Mouse (Mus musculus): ENCODE results near the gene Ccdc142.

Ccdc142 gene

DNA sequence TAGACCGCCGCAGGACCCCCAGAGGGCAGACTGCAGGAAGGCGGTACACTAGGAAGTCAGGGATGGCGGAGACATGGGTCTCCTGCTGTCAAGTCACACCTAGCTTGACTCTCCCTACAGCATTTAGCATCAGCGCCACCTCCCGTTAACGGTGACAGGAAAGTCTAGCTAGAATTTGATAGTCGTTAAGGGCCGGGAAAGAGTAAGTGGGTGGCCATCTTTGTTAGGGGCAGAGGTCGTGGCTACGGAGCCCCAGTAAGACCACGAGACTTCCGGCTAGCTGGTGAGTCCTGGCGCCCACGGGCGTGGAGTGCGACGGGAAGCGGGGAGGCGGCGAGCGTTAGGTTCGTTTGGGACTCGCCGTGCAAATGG, at the start of gene Ccdc142, which contains the start of gene Gm42688:
Gene Ccdc142 (plus strand): TSS at position 286 of the 372 bp plus-strand sequence.
Gene Gm42688 (plus strand): TSS at position 302 of the 372 bp plus-strand sequence.
- DNase-seq: peak; percentile 87

DNA sequence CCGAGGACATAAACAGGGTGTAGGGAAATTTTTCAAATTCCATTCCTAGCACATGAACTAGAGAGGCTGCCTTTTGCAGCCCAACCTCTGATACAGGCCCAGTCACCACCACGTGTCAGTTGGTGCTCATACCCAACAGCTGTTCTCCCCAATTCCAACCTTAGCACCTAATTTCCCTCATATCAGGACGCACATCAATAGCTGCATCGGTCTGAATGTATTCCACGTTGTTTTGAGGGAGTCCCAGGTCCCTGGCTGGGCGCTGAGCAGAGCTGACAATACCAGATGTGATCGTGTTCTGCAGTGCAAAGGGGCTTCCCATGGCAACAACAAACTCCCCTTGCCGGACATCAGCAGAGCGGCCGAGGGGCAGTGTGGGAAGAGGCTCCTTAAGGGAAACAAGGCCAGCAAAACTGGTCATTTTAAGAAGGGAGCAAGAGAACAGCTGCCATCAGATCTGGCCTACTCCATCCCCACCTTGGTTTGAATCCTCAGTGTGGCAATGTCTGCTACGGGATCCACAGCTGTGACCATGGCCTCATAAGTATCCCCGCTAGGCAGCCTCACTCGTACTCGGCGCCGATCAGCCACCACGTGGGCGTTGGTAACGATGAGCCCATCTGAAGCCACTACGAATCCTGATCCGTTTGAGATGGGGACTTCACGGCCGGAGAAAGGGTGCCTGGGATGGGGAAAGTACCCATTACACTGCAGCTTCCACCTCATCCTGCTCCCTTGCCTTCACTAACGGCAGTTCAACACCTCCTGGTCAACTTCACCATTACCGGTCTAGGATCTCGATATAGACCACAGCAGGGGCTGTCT, 48.1 kb upstream of the Ccdc142 start:
- peak; percentile 38 for DNase-seq

DNA sequence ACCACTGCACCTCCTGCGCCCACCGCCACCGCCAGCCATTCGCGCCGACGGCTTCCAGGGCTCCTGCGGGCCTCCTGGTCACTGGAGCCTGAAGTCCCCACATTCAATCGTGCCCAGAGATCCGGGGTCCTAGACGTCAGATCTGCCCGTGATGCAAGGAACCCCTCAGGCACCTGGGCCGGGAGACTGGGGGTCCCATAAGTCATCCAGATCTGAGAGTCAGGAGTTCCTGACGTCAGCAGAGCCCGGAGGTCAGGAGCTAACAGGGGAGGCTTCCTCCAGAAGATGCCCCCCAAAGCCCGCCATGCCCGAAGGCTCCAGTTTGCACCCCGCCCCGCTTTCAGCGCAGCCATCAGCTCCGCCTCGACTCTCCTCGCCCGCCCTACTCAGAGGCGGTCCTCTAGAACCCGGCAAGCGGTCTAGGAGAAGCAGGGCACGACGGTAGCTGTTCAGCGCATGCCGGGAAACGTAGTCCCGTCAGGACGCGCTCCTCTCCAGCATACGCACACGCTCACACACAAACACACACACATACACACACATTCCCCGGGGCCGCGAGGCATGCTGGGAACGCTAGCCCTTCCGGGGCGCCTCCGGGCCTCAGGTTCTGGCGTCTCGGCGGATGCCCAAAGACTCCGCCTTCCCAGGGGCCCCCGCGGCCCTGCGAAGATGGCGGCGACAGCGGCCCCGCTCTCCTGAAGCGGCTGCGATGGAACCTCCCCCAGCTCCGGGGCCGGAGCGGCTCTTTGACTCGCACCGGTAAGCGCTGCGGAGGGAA, 47.1 kb upstream of the Ccdc142 start, which contains the start of gene Aup1:
Gene Aup1 (plus strand): TSS at position 448 of the 778 bp plus-strand sequence.
- DNase-seq: peak; percentile 97

DNA sequence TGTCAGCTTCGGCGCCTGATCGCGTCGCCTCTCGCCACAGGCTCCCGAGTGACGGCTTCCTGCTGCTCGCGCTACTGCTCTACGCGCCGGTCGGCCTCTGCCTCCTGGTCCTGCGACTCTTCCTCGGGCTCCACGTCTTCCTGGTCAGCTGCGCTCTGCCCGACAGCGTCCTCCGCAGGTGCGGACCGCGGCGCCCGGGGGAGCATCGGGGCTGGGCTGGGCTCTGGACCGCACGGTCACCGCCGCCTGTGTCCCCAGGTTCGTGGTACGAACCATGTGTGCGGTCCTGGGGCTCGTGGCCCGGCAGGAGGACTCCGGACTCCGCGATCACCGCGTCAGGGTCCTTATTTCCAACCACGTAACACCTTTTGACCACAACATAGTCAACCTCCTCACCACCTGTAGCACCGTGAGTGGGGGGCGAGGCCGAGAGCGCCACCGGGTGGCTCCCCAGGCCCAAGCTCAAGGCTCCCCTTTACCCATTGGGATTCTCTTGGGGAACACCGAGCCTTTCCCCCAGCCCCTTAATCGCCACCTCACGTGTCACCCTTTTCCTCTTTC, 46.5 kb upstream of the Ccdc142 start, which contains the start of gene Htra2:
Gene Htra2 (minus strand): TSS at position 403 of the 561 bp plus-strand sequence.
- no peak for DNase-seq

DNA sequence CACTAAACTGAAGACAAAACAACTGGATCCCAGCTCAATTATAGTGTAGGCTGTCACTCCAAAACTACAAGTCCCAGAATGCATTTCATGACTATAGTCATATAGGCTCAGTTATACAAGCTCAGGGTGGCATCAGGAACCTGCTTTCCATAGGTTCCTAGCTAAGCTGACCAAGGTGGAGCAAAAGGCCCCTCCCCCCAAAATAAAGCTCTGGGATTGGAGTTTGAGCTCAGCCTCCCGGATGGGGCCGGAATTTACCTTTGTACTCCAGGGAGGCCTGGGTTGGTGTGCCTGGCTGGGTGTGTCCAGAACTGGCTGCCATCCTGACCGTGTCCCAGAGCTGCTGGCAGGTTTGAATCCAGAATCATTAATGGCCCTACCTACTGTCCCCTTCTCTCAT, 43.6 kb upstream of the Ccdc142 start, which contains the start of gene Dqx1:
Gene Dqx1 (plus strand): TSS at position 55 of the 400 bp plus-strand sequence.
- peak; percentile 36 for DNase-seq

DNA sequence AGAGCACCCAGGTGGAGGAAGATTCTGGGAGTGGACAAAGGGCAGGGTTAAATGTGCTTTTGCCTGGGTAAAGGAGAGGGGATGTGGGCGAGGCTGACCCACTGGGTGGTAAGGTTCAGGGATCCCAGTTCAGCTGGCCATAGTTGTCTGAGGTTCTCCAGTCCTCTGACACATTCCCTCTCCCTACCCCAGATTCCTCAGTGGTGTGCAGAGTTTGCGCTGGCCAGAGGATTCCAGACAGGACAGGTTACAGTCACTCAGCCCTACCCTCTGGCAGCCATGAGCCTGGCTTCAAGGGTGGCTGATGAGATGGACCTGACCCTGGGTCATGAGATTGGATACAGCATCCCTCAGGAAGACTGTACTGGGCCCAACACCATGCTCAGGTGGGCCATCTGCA, 42.7 kb upstream of the Ccdc142 start:
- DNase-seq: no peak

DNA sequence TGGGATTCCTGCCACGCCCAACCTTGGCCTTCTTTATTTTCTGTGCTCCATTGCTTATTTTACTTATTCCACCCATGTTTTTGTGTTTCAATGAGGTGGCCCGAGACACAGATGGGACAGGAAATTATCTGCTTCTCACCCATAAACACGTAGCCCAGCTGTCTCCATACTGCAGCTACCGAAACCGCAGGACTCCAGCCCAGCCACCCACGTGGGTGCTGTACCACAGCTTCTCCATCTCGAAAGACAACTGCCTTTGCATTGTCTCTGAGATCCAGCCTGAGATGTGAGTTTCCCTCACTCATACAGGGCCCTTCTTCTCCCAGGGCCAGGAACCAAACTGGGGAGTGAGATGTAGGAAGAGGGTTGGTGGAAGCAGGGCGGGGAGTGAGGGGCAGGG, 35.4 kb upstream of the Ccdc142 start:
- DNase-seq: no peak

DNA sequence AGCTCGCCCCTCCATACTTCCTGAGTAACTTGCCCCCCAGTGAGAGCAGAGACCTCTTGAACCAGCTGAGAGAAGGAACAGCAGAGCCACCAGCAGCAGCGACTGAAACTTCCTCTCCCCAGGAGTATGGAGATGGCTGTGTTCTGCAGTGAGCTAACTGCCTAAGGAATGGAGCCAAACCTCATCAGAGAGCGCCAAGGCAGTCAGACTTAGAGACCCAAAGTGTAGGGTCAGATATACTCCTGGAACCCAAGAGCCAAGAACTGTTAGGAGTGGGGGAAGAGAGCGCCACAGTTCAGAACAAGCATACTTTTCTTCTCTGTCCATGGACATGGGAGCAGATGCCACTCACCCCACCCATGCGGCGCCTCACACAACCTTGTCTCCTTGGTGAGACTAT, 35.0 kb upstream of the Ccdc142 start:
- no peak for DNase-seq

DNA sequence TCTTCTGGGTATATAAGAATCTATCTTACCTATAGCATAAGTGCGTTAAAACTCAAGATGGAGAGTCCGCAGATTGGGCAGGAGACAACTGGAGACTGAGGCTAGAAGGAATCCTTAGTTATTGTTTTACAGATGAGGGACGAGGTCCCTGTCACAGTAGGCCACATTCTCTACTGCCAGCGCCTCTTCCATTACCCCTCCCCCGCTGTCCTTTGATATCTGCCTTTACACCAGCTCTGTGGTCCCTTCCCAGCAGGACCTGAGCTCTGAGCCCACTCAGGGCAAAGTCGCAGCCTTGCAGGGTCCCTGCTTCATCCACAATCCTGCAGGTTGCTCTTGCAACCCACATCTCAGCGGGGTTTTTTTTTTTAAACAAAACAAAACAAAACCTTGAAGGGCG, 33.2 kb upstream of the Ccdc142 start:
- no peak for DNase-seq

DNA sequence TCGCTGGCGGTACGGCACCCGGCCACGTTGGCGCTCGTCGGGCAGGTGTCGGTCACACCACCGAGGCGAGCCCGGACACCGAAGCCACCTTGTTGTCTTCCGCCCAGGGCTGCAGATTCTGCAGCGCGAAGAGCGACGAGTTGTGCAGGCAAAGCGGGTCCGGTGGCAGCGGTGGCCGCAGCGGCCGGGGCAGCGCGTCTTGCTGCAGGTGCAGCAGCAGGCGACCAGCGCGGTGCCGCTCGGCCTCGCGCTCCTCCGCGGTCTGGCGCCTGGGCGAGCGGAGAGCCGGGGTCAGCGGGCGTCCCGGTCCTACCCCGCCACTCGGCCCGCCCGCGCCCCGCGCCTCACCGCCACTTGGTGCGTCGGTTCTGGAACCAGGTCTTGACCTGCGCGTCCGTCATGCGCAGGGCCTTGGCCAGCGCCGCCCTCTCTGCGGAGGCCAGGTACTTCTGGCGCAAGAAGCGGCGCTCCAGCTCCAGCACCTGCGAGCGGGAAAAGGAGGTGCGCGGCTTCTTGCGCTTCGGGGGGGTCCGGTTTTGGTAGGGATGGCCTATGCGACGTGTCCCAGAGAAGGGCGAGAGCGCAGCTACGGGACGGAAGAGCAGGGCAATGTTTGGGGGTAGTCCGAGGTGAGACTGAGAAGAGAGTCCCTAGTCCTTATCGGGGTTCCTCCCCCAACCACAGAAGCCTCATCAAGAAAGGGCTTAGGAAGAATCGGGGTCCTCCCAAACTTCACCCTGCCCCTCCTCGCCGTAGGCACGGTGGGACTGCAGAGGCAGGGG, 32.5 kb upstream of the Ccdc142 start:
- no peak for DNase-seq

DNA sequence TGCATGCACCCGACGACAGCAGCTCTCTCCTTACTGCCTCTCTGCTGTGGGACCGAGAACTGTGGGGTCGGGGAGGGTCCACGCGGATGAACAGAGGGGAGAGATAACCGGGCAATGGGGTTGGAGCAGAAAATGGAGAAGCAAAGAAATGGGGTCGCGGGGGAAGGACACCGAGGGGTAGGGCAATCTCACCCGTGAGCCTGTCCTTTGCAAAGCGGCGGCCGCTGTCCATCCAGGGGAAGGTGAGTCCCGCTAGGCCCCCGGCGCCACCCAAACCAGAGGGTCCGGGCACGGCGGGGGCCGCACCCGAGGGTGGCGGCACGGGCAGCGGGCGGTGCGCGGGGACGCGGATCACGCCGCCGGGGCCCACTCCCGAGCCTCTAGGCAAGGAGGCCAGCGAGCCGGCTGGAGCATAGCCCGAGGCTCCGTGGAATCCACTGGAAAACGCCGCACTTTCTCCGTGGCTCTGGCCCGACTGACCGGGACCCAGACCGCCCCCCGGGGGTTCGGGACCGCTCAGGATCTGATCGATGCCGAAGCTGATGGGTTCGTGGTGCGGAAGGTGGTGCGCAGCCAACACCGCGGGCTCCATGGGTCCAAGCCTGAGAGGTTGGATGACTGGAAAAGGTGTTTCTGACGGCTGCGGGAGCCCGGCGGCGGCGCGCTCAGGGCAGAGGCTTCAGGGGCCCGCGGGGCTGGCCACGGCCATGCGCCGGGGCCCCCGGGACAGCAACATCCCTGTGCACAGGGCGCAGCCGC, 31.7 kb upstream of the Ccdc142 start:
- no peak for DNase-seq

DNA sequence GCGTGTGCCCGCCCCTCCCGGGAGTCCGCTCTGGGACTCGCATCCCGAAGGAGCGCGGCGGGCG, 31.3 kb upstream of the Ccdc142 start, which contains the start of gene Tlx2:
Gene Tlx2 (minus strand): TSS at position 47 of the 64 bp plus-strand sequence.
- DNase-seq: no peak

DNA sequence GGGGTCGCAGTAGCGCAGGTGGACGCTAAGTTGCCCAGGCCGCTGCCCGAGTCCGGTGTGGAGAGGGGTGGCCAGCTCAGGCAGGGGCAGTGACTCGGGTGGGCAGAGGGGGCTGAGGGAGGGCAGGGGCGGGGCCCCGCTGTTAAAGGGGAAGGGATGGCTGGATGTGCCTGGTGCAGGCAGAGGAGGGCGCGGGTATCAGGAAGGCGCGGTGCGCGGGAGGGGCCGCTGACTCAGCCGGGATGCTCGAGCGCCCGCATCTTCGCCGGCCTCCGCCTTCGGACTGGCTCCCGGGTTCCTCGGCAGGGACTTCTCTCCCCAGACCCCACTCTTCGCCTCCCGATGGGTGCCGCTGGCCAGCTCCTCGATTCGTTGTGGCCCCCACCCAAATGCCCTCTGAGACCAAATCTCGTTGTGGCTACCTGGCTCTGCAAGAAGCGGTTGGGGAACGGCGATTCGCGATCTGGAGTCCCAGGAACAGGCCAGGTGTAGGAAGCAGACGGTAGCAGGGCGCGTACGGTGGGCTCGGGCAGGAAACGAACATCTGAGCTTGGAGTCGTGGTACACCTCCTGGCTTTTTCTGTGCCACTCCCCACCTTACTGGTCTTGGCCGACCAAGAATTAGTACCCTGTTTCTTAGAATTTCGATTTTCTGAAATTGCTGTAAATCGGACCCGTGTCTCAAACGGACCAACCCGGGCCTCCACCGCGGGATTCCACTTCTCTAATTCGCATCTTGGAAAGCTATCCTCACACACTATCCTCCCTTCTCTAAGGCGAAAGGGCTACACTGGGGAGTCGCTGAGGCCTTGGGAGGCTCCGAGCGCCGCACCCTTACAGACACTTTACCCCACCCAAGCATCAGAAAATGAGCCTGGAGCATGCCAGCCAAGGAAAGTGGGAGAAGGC, 30.8 kb upstream of the Ccdc142 start:
- DNase-seq: peak; percentile 48

DNA sequence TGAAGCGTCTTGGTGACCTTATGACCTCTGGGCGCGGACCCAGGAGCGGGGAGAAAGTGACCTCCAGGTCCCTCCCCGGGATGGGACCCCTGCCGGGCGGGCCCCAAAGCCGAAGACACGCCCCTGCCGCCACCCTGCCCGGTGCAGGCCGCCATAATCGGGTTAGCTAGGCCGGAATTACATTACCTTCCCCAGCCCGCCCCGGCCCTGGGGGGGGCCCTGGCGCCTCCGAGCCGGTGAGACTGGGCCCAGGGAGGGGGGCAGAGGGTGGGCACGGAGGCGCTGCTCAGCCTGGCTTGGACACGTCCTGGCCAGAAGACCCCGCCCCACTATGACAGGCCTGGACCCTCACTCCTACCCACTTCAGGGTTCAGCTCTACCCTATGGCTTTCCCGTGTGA, 30.2 kb upstream of the Ccdc142 start:
- DNase-seq: no peak

DNA sequence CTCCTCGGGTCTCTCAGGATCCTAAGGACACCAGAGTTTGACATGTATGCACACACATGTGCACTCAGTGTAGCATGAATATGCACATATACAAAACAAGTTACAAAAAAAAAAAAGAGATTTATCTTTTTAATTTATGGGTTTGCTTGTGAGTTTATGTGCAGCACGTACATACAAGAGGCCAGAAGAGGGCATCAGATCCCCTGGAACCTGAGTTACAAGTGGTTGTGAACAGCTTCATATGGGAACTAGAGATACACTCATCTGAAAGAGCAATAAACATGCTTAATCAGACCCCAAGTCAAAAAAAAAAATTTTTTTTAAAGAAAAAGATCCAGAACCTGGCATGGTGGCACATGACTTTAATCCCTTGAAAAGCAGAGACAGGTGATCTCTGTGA, 26.4 kb upstream of the Ccdc142 start:
- DNase-seq: no peak

DNA sequence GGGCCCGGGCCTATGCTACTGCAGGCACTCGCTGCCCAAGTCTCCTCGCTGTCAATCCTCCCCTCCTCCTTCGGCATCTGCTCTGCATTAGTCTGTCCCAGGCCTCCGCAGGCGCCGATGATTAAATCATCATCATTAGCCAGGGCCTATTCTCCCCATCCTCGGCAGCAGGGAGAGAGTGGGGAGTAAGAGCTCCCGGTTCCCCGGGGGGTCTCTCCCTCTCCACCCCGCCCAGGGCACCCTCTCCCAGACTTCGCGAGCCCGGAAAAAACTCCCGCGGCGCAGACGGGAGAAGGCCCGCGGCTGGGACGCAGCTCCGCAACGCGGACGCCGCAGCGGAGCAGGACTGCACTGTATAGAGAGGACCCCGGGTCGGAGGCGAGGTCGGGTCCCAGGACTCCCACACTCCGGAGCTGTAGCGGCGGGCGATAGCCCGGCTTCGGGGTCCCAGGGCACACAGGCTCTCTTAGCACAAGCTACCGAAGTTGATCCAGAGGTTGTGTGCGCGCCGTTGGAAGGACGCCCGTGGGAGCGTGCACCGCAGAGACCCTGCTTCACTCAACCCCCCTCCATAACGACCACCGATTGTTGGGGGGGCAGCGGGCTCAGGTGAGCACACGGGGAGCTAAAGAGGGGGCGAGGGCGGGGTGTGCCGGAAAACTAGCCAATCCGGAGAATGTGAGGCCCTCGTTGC, 23.6 kb upstream of the Ccdc142 start, which contains the start of gene Pcgf1:
Gene Pcgf1 (plus strand): TSS at position 240 of the 694 bp plus-strand sequence.
- no peak for DNase-seq

DNA sequence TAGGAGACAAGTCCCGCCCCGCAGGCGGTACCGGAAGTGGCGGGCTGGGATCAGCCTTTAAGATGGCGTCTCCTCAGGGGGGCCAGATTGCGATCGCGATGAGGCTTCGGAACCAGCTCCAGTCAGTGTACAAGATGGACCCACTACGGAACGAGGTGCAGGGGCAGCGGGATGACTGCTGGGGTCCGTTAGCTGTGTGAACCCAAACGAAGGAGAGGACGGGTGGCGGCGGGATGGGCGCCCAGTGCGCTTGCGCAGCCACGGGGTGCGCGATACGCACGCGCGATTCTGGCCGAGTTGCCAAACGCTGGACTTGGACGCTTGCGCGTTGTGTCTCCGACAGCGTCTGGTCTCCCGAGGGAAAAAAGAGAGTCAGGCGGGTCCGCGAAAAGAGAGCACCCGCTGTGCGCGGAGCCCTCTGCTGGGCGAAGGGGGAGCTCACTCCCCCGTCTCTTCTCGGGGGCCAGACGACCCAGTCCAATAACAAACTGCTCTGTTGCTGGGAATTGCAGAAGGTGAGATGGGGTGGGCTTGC, 23.0 kb upstream of the Ccdc142 start:
- DNase-seq: peak; percentile 98

DNA sequence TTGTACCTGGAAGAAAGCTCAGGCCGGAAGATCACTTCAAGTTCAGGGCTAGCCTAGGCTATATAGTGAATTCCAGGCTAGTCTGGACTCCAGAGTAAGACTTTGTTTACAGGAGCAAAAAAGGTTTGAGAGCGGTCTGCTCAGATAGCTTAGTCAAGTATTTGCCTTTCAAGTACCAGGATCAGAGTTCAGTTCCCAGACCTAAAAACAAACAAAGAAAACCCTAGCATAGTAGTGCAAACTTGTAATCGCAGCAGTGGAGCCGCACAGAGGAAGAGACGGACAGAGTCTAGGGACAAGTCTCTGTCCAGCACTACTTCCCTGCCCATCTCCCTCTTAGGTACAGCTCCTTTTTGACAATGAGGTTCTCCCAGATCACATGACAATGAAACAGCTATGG, 21.2 kb upstream of the Ccdc142 start:
- DNase-seq: no peak

DNA sequence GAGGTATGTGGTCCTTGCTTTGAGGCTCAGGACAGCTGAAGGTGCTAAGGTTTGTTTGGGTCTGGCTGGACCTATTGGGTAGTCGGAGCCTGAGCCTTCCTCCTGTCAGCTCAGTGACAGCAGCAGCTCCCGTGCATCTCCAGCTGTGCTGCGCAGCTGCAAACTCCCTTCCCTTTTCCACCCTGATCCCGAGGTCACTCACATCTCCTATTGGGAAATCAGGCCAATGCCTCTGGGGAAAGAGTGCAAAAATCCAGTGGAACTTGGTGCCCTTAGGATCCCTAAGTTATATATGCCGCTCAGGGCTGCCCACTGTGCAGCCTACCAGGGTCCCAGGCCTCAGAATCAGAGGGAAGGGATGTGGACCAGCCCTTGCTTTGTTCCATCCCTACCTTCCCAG, 17.9 kb upstream of the Ccdc142 start:
- no peak for DNase-seq

DNA sequence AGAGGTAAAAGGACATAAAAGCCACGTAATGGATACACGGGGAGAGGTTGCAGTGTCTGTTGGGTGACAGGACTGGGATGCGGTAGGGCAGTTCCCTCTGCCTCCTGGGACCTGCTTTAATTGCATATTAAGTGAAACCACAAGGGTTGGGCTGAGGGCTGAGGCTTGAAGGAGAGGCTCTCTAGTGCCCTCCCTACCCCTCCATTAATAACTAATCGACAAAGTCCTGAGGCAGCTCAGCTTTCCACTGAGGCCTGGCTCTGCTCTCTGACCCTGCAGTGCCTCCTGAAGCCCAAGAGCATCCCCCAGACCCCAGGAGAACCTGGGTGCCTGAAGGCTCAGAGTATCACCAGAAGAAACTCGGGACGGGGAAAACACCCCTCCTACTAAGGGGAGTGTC, 16.9 kb upstream of the Ccdc142 start:
- no peak for DNase-seq
